Mouse (Mus musculus) brain, adult 10 weeks (tissue): ENCODE data around the gene Scamp4. TPM values are rescaled to one million over a fixed set of nuclear protein-coding genes. Genes with fewer than 3 reads are reported as not detected.

ENCODE experiments used
- polyA plus RNA-seq: library from polyadenylated mRNA; stranded (reverse); fragments of 350-450 nt; fragmentation: Illumina TruSeq; extraction: RNeasy Lipid Tissue Mini Kit (QIAGEN cat#74804); gene quantifications from one replicate; pipeline ENCODE4 v1.2.3, GENCODE M21; 2015; ENCODE audit warnings: low read depth, low replicate concordance

Scamp4 gene
- polyA plus RNA-seq: 54.5 TPM

DNA sequence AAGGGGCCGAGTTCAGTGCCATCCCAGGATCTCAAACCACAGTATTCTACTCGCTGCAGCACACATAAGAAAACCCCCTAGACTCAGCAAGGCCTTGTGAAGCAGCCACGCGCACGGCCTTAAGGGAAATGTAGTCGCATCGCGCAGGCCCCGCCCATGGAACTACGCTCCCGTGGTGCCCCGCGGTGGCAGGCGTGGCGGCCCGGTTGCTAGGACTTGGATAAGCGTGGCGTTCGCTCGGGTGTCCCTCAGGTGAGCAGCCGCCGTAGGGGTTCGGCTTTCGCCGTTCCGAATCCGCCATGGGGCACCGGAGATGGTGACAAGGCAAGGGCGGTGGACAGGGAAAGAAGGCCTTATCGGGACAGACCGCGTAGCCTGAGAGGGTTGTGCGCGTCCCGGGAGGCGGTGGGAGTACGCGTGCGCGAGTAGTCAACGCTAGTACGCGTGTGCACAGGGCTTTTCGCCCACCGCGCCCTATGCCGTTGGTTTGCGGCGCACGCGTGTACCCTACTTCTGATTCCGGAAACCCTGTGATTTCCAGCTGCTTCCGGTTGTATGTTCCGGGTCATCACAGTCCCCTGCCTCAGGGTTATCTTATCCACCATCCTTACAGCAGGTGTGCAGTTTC lies at the start of gene Scamp4, which contains the start of gene Adat3:
TSS of gene Scamp4 (plus strand) at position 175 of the 628 bp plus-strand sequence.
TSS of gene Adat3 (plus strand) at position 183 of the 628 bp plus-strand sequence.

DNA sequence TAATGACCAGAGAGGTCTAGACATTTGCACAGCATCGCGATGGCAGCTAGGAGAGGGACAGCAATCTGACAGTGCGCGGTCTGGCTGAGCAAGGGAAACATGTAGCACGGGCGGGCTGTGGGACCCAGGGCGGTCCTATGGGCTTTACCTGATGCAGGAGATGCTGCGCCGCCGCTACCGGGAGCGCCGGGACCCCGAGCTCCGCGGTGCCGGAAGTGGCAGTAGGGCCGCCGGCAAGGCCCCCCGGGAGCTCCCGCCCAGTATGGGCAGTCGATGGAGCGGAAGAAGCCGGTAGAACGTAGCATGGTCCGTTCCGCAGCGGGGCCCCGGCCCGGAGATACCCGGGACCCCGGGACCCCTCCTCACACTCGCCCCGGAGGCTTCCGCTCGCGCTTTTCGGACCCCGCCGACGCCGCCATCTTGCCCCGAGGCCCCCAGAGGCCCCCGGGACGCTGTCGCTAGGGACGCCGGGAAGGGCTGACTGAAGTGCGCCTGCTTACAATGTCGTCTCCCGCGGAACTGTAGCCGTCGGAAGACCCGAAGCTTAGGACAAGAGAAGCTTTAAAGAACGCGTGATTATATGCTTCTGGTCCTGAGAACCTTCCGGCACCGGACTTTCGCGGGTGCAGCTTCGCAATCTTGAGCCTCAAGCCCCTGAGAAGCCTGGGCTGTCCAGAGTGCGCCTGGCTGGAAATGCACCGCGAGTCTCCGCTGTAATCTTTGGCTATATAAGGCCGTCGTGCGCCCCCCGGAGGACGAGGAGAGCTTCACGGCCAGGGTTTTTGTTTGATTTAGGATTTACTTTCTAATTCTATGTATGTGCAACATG lies 41.3 kb upstream of the Scamp4 start, which contains the start of gene Rexo1:
TSS of gene Rexo1 (minus strand) at position 445 of the 829 bp plus-strand sequence.

DNA sequence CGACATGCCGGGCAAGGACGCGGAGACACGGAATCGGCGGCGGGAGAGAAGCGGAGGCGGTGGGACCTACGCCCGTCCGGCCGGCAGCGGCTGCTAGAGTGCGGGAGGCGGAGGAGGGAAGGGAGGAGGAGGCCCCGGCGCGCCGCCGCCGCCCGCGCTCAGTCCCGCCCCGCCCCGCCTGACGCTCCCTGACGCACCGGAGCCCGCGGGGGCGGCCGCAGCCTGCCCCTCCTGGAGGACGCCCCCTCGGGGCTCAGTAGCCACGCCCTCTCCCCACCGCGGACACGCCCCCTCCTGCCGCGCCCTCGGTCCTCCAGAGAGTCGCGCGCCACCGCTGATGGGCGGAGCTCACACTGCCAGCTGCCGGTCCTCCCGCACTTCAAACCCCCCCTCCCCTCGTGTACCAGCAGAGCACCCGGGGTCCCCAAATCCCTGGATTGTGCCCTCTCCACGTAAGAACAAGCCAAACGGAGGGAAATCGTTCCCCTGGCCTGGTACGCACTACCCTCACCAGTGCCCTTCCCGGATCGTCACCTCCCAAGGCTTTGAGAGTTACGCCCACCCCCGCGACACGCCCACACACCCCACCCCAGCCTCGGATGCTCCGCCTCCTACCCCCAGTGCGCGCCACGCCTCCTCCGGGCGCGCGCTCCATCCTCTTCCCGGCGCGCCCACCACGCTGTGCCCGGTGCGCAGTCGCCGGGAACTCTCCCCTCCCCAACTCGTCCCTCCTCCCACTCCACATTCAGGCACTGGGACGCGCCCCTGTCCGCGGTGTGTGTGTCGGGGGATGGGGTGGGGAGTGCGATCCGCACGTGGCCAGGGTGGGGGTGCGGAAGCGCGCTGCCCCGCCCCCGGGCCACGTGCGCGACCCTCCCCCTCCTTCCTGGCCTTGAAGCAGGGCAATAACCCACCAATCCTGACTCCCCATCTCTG lies 25.2 kb upstream of the Scamp4 start, which contains the start of gene Klf16:
TSS of gene Klf16 (minus strand) at position 127 of the 936 bp plus-strand sequence.

GRCm38 (mm10) chr10:80589879-80590854 lies 12.5 kb upstream of the Scamp4 start, which contains the start of gene Abhd17a:
TSS of gene Abhd17a (minus strand) at chr10:80590341.

DNA sequence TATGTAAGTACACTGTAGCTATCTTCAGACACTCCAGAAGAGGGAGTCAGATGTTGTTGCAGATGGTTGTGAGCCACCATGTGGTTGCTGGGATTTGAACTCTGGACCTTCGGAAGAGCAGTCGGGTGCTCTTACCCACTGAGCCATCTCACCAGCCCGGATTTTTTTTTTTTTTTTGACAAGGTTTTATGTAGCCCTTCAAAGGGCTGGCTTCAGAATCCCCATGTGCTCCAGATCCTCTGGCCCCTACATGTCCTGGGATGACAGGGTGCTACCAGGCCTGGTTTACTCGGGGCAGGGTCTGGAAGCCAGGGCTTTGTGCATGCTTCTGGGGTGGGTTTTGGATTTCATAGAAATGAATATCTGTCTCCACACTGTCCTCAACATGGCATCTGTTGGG lies 3.0 kb downstream of the Scamp4 start, which contains the start of gene Gm49322:
TSS of gene Gm49322 (plus strand) at position 301 of the 400 bp plus-strand sequence.

DNA sequence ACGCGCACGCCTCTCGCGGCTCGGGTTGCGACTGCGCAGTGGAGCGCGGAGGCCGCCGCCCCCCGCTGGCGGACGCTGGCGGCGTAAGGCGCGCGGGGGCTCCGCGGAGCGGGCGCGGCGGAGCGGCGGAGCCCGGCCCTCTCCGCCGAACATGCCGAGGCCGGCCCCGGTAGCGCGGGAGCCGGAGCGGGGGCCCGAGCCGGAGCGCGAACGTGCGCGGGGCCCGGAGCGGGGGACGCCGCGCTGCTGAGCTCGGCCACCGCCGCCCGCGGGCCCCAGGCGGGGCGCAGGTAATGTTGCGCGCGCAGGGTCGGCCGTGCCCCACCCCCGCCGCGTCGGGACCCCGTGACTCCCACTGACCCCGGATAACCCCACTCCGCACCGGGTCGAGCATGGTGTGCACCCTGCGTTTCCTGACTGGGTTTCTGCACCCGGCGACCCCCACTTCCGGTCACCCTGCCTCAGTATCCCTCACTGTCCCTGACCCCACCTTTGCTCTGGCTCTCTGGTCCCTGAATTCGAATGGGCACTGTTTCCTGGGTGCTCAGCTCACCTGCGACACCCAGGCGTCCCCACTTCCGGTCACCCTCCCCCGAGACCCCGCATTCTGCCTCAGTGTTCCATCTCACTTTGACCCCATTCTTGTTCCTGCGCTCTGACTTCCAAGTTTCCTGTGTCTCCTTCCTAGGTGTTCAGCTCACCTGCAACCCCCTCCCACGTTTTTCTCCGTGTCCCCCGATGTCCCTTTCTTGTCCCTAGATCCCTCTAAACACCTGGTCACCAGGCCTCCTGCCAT lies 20.2 kb downstream of the Scamp4 start, which contains the start of gene Csnk1g2:
TSS of gene Csnk1g2 (plus strand) at position 178 of the 796 bp plus-strand sequence.

GRCm38 (mm10) chr10:80656863-80657623 lies 54.4 kb downstream of the Scamp4 start, which contains the start of gene Btbd2:
TSS of gene Btbd2 (minus strand) at chr10:80657071.

Other genes starting within 250 kb of the Scamp4 start
- 18.6 TPM for gene Plk5, start 246.4 kb upstream of the Scamp4 start, polyA plus RNA-seq
- gene Mex3d, start 215.2 kb upstream of the Scamp4 start, polyA plus RNA-seq: 8.2 TPM
- 143 TPM for gene Mbd3, start 203.3 kb upstream of the Scamp4 start, polyA plus RNA-seq
- 727 TPM for gene Uqcr11, start 196.0 kb upstream of the Scamp4 start, polyA plus RNA-seq
- 15.2 TPM for gene Tcf3, start 169.2 kb upstream of the Scamp4 start, polyA plus RNA-seq
- 0.09 TPM for gene Onecut3, start 108.0 kb upstream of the Scamp4 start, polyA plus RNA-seq
- 0.25 TPM for gene Atp8b3, start 63.7 kb upstream of the Scamp4 start, polyA plus RNA-seq
- gene Rexo1, start 41.3 kb upstream of the Scamp4 start, polyA plus RNA-seq: 25.2 TPM
- 35.5 TPM for gene Klf16, start 25.6 kb upstream of the Scamp4 start, polyA plus RNA-seq
- 172 TPM for gene Abhd17a, start 12.5 kb upstream of the Scamp4 start, polyA plus RNA-seq
- gene Adat3, start within 50 bp of the Scamp4 start, polyA plus RNA-seq: 2.1 TPM
- 2.0 TPM for gene Gm49322, start 3.1 kb downstream of the Scamp4 start, polyA plus RNA-seq
- 157 TPM for gene Csnk1g2, start 20.0 kb downstream of the Scamp4 start, polyA plus RNA-seq
- 74.2 TPM for gene Btbd2, start 54.2 kb downstream of the Scamp4 start, polyA plus RNA-seq
- 23.8 TPM for gene Mknk2, start 75.2 kb downstream of the Scamp4 start, polyA plus RNA-seq
- 11.8 TPM for gene Mob3a, start 99.1 kb downstream of the Scamp4 start, polyA plus RNA-seq
- 54.2 TPM for gene Izumo4, start 99.3 kb downstream of the Scamp4 start, polyA plus RNA-seq
- gene Ap3d1, start 139.4 kb downstream of the Scamp4 start, polyA plus RNA-seq: 89.5 TPM
- gene Dot1l, start 152.3 kb downstream of the Scamp4 start, polyA plus RNA-seq: 35.1 TPM
- 24.7 TPM for gene Sf3a2, start 195.3 kb downstream of the Scamp4 start, polyA plus RNA-seq
- 59.4 TPM for gene Plekhj1, start 195.8 kb downstream of the Scamp4 start, polyA plus RNA-seq
- gene Amh, start 202.4 kb downstream of the Scamp4 start, polyA plus RNA-seq: 0.89 TPM
- gene Jsrp1, start 210.6 kb downstream of the Scamp4 start, polyA plus RNA-seq: 4.0 TPM
- gene Oaz1, start 223.8 kb downstream of the Scamp4 start, polyA plus RNA-seq: 912 TPM
- gene Lingo3, start 241.2 kb downstream of the Scamp4 start, polyA plus RNA-seq: 20.1 TPM